Mouse (Mus musculus) layer of hippocampus, adult 2 months (tissue): ENCODE measurements around the gene Rslcan18. TPM values are rescaled to one million over a fixed set of nuclear protein-coding genes. Genes with fewer than 3 reads are reported as not detected.
A peak's percentile ranks its signal among the peaks of the same experiment; 100 is the strongest.

Experiments used
- DNase-seq, 2 experiments: peaks; one replicate each; pipeline ENCODE4 v3.0.0; 2022; ENCODE audit warnings: low spot score in 2 of 2
- H3K27ac ChIP-seq: fragments of 200-600 bp; 2 replicates; pipeline ENCODE4 v1.8.1; 2022
- H3K4me3 ChIP-seq: fragments of 200-600 bp; 2 replicates; pipeline ENCODE4 v1.8.1; 2022; ENCODE audit warnings: mild to moderate bottlenecking
- CTCF ChIP-seq: fragments of 200-600 bp; conservative IDR thresholded peaks from 2 replicates; pipeline ENCODE4 v1.8.1; 2022; ENCODE audit warnings: antibody characterized with exemption, mild to moderate bottlenecking, moderate library complexity
- total RNA-seq, 2 experiments: library from RNA; stranded (reverse); gene quantifications; 2 replicates each; pipeline ENCODE4 v1.2.3; 2021

The Rslcan18 gene
- total RNA-seq, 2 experiments from 2014 or later, result 0.39 to 0.44 TPM

GRCm38 (mm10) chr13:67081142-67081713, 34.8 kb downstream of the Rslcan18 start:
- peak; percentile 64 to 85 for DNase-seq
- 0 out of 2 replicates have a peak, but pooled peaks have one; percentile 13 for TF ChIP-seq CTCF
- Histone ChIP-seq H3K27ac (peak overlapping the region; percentile 87), H3K4me3 (peak overlapping the region; percentile 68)

GRCm38 (mm10) chr13:67077244-67077643, 38.8 kb downstream of the Rslcan18 start:
- H3K27ac ChIP-seq, result no peak overlapping the region
- no peak for DNase-seq
- no peak overlapping the region for H3K4me3 ChIP-seq
- TF ChIP-seq CTCF, result no peak

- no peak for TF ChIP-seq CTCF
- Histone ChIP-seq H3K27ac (no peak overlapping the region), H3K4me3 (no peak overlapping the region)
- DNase-seq, result no peak
Measured at GRCm38 (mm10) chr13:67072786-67073185, 43.3 kb downstream of the Rslcan18 start.

- no peak overlapping the region for H3K4me3 ChIP-seq
- no peak overlapping the region for H3K27ac ChIP-seq
- no peak for DNase-seq
- no peak for TF ChIP-seq CTCF
Measured at GRCm38 (mm10) chr13:67065386-67065785, 50.7 kb downstream of the Rslcan18 start.

- no peak overlapping the region for H3K4me3 ChIP-seq
- no peak for TF ChIP-seq CTCF
- no peak for DNase-seq
- H3K27ac ChIP-seq, result no peak overlapping the region
Measured at GRCm38 (mm10) chr13:67062427-67062826, 53.6 kb downstream of the Rslcan18 start.

- DNase-seq, result peak; percentile 92 to 94
- Histone ChIP-seq H3K27ac (peak within 1 kb of the TSS; percentile 91), H3K4me3 (peak within 1 kb of the TSS; percentile 91)
- TF ChIP-seq CTCF, result no peak
Measured at GRCm38 (mm10) chr13:67060786-67061358, 55.2 kb downstream of the Rslcan18 start, which contains the start of gene Zfp712. Zfp712 (minus strand) TSS chr13:67061170.

- no peak for TF ChIP-seq CTCF
- Histone ChIP-seq H3K27ac (peak overlapping the region; percentile 91), H3K4me3 (peak overlapping the region; percentile 91)
- DNase-seq, result no peak
Measured at GRCm38 (mm10) chr13:67060161-67060785, 55.8 kb downstream of the Rslcan18 start.

Other genes starting within 250 kb of the Rslcan18 start
- 1 to 10 TPM; 2.6 to 2.8 TPM for gene Gm10767, start 211.3 kb downstream of the Rslcan18 start, total RNA-seq
- 1 to 10 TPM; 4.6 to 5.6 TPM for gene Zfp712, start 55.1 kb downstream of the Rslcan18 start, total RNA-seq
- gene Zfp708, start 18.3 kb downstream of the Rslcan18 start, total RNA-seq, result 1 to 10 TPM; 2.5 to 3.5 TPM
- 1 to 10 TPM; 3.0 to 4.3 TPM for gene Gm28557, start 7.7 kb downstream of the Rslcan18 start, total RNA-seq
- gene Zfp759, start 5.4 kb upstream of the Rslcan18 start, total RNA-seq, result 10 to 100 TPM in 1 of 2 experiments, 1 to 10 TPM in 1; 8.9 to 10.6 TPM
- 1 to 10 TPM; 4.1 to 6.7 TPM for gene Rsl1, start 56.9 kb upstream of the Rslcan18 start, total RNA-seq
- gene Zfp455, start 78.2 kb upstream of the Rslcan18 start, total RNA-seq, result 1 to 10 TPM; 2.0 to 3.0 TPM
- 10 to 100 TPM; 19.9 to 22.2 TPM for gene Zfp458, start 162.2 kb upstream of the Rslcan18 start, total RNA-seq
- gene Zfp457, start 190.2 kb upstream of the Rslcan18 start, total RNA-seq, result 1 to 10 TPM; 4.0 to 6.5 TPM
- gene Zfp595, start 216.3 kb upstream of the Rslcan18 start, total RNA-seq, result 1 to 10 TPM; 3.2 to 4.9 TPM
- gene Gm28044, start 244.3 kb upstream of the Rslcan18 start, total RNA-seq, result under 1 TPM; 0.81 to 0.82 TPM
- 1 to 10 TPM; 1.0 to 1.2 TPM for gene Zfp953, start 244.3 kb upstream of the Rslcan18 start, total RNA-seq